Mouse (Mus musculus): ENCODE data around the gene Aars2.
A peak's percentile ranks its signal among the peaks of the same experiment; 100 is the strongest.

Gene Aars2

GRCm38 (mm10) chr17:45500981-45501380 lies 5.7 kb upstream of the Aars2 start:
- DNase-seq (ENCODE audit: low spot score in 2 of 2): no peak

GRCm38 (mm10) chr17:45502324-45502723 lies 4.3 kb upstream of the Aars2 start:
- DNase-seq (ENCODE audit: low spot score in 2 of 2): no peak

GRCm38 (mm10) chr17:45503301-45503973 lies 3.2 kb upstream of the Aars2 start:
- no peak for DNase-seq (ENCODE audit: low spot score in 2 of 2)

GRCm38 (mm10) chr17:45505941-45506465 lies 638 bp upstream of the Aars2 start:
- no peak for DNase-seq (ENCODE audit: low spot score in 2 of 2)

- DNase-seq (ENCODE audit: low spot score in 2 of 2): no peak
Observed at GRCm38 (mm10) chr17:45510871-45511270, 4.2 kb downstream of the Aars2 start.

- no peak for DNase-seq (ENCODE audit: low spot score in 2 of 2)
Observed at GRCm38 (mm10) chr17:45511757-45512156, 5.1 kb downstream of the Aars2 start.

- DNase-seq (ENCODE audit: low spot score in 2 of 2): no peak
Observed at GRCm38 (mm10) chr17:45515204-45515726, 8.6 kb downstream of the Aars2 start.

GRCm38 (mm10) chr17:45515806-45516205 lies 9.2 kb downstream of the Aars2 start:
- no peak for DNase-seq (ENCODE audit: low spot score in 2 of 2)

- DNase-seq (ENCODE audit: low spot score in 2 of 2): peak; percentile 63 to 89
Observed at GRCm38 (mm10) chr17:45516488-45516887, 9.8 kb downstream of the Aars2 start.

GRCm38 (mm10) chr17:45517135-45517534 lies 10.5 kb downstream of the Aars2 start:
- no peak for DNase-seq (ENCODE audit: low spot score in 2 of 2)

- no peak for DNase-seq (ENCODE audit: low spot score in 2 of 2)
Observed at GRCm38 (mm10) chr17:45517549-45518215, 11.0 kb downstream of the Aars2 start.

- no peak for DNase-seq (ENCODE audit: low spot score in 2 of 2)
Observed at GRCm38 (mm10) chr17:45518766-45519475, 12.3 kb downstream of the Aars2 start.

- no peak for DNase-seq (ENCODE audit: low spot score in 2 of 2)
Observed at GRCm38 (mm10) chr17:45520136-45520535, 13.5 kb downstream of the Aars2 start.

- no peak for DNase-seq (ENCODE audit: low spot score in 2 of 2)
Observed at GRCm38 (mm10) chr17:45523263-45523662, 16.6 kb downstream of the Aars2 start, which contains the start of gene Tcte1. Gene Tcte1 (plus strand): TSS chr17:45523434.

GRCm38 (mm10) chr17:45524961-45525360 lies 18.3 kb downstream of the Aars2 start:
- DNase-seq (ENCODE audit: low spot score in 2 of 2): no peak

- no peak for DNase-seq (ENCODE audit: low spot score in 2 of 2)
Observed at GRCm38 (mm10) chr17:45526571-45526970, 19.9 kb downstream of the Aars2 start.

- no peak for DNase-seq (ENCODE audit: low spot score in 2 of 2)
Observed at GRCm38 (mm10) chr17:45530346-45530782, 23.7 kb downstream of the Aars2 start.

GRCm38 (mm10) chr17:45532896-45533295 lies 26.3 kb downstream of the Aars2 start:
- DNase-seq (ENCODE audit: low spot score in 2 of 2): no peak

- no peak for DNase-seq (ENCODE audit: low spot score in 2 of 2)
Observed at GRCm38 (mm10) chr17:45536264-45536663, 29.6 kb downstream of the Aars2 start.

- no peak for DNase-seq (ENCODE audit: low spot score in 2 of 2)
Observed at GRCm38 (mm10) chr17:45538394-45538793, 31.8 kb downstream of the Aars2 start.

- no peak for DNase-seq (ENCODE audit: low spot score in 2 of 2)
Observed at GRCm38 (mm10) chr17:45539664-45540063, 33.0 kb downstream of the Aars2 start.

GRCm38 (mm10) chr17:45542129-45542528 lies 35.5 kb downstream of the Aars2 start:
- DNase-seq (ENCODE audit: low spot score in 2 of 2): no peak

Data from spleen, postnatal 4 days (tissue).